Mouse (Mus musculus): Measurements from ENCODE around the gene Myt1l. TPM values are rescaled to one million over a fixed set of nuclear protein-coding genes. Genes with fewer than 3 reads are reported as not detected.

The Myt1l gene
- total RNA-seq, 2 experiments from 2014 or later = 267 to 283 TPM

DNA sequence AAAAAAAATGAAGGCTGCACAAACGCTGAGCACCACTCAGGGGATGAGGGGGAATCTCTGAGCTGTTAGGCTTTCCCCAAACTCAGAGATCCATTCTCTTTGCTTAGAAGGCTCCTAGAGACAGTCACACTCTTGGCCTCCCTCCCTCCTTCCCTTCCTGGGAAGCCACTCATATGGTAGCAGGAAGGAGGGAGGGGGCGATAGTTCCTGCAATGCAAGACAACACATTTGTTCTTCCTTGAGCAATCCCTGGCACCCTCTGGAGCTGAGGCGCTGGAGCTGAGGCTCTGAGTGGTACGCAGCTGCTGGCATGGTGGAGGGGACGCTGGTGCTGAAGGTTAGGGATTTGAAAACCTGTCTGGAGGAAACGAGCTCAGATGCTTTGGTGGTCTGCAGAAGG, 28.7 kb downstream of the Myt1l start:
- DNase-seq = no peak
- intact Hi-C loops (cut with DNase I) = no loop called here

GRCm38 (mm10) chr12:29559769-29560168, 31.6 kb downstream of the Myt1l start:
- DNase-seq = no peak
- intact Hi-C loops (cut with DNase I) = no loop called here

DNA sequence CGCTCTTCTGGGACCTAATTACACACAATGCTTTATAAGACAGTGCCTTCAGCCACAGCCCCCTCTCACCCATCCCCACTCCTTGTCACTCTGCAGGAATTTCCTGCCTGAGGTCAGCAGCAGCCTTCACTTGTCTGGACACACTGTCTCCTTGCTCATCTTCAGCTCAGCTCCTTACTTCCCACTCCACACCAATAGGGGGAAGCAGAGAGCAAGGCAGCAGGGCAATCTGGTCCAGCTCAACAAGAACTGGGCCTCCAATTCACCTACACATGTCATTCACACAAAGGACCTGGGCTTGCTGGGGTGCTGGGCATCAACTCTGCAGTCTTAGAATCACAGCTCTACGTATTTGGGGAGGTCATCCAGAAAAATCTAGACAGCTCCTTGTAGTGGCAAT, 33.0 kb downstream of the Myt1l start:
- intact Hi-C loops (cut with DNase I) = no loop called here
- DNase-seq = no peak

DNA sequence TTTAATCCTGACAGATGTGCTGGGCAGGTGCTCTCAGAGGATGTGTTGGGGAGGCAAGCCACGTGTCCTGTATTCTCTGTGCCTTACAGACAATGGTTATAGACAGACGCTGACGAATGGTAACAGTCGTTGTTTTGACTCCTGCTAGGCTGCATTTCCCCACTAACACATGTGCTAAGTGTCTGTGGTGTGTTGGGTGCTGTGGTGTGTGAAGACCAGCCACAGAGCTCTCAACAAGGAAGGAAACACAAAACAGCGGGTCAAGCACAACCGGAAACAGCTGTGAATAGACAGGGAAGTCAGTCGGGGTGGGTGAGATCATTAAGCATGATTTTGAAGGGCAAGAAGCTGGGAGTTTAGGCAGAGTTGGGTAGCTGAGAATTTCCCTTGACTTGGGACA, 41.1 kb downstream of the Myt1l start:
- intact Hi-C loops (cut with DNase I) = no loop called here
- no peak for DNase-seq

DNA sequence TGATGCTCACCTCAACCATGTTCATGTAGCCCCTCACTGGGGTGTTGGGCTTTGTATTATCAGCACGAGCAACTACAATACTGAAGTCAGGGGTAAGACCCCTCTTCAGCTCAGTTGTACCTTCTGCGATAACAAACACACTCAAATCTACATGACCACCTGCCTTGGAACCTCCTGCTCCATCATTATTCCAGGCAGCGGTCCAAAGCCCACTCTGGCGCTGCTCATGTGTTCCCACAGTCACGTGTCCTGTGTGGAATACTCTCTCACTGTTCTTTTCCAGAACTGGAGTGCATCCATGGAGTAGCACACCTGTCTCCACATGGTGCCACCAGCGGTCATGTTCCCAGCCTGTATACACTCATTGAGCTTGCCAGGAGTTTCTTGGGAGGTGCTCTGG, 42.2 kb downstream of the Myt1l start:
- intact Hi-C loops (cut with DNase I) = no loop called here
- DNase-seq = no peak

- no peak for DNase-seq
Measured at GRCm38 (mm10) chr12:29571613-29572012, 43.4 kb downstream of the Myt1l start.

GRCm38 (mm10) chr12:29593787-29594186, 65.6 kb downstream of the Myt1l start:
- intact Hi-C loops (cut with DNase I) = no loop called here
- DNase-seq = peak; percentile 67

More at GRCm38 (mm10) chr12:29571613-29572012, 43.4 kb downstream of the Myt1l start:
- intact Hi-C loops (cut with DNase I) = no loop called here

DNA sequence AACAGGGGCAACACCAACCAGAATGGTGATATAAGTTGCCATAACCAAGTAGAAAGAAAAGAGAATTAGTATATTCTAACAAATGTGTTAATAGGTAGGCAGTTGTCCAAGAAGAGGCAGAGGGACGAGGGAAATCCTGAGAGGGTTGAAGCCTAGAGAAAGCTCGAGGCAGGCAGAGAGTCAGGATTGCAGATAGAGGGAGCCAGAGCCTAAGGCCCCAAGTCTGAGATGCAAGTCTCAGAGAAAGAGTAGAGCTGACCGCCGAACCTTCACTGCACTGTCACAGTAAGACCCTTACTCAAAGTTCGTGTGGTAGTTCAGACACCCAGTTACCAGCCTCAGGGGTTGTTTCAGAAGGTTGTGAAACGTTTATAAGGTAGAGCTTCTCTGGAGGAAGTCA, 71.7 kb downstream of the Myt1l start:
- intact Hi-C loops (cut with DNase I) = no loop called here
- DNase-seq = peak; percentile 21

DNA sequence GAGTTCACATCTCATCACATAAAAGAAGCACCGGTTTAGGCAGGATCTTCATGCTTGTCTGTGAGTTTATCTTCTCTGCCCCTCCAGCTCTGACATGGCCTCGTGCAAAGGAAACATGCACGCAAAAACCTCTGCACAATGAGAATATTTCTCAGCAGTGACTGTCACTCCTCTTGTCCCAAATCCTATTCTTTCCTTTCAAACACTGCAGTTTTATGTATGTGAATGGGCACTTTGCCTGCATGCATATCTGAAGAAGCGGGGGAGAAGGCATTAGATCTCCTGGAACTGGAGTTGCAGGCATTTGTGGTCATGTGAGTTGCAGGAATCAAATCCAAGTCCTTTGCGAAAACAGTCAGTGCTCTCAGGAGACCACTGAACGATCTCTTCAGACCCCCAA, 73.0 kb downstream of the Myt1l start:
- no peak for DNase-seq
- intact Hi-C loops (cut with DNase I) = no loop called here

DNA sequence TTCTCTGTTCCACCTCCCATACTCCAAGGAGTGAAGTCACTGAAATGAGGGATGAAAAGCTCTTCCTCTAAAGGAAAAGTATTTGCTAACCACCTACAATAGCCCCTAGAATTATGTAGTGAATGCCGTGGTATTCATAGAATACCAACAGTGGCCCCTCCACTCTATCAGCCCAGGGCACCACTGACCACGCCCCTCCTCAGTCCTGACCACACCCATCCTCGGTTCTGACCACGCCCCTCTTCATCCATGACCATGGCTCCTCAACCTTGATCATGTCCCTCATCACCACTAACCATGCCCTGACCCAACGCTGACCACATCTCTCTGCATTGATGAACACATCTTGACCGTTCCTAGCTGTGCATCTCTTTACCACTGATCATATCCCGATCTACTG, 76.5 kb downstream of the Myt1l start:
- no peak for DNase-seq
- intact Hi-C loops (cut with DNase I) = no loop called here

GRCm38 (mm10) chr12:29605124-29605523, 76.9 kb downstream of the Myt1l start:
- intact Hi-C loops (cut with DNase I) = no loop called here
- DNase-seq = no peak

DNA sequence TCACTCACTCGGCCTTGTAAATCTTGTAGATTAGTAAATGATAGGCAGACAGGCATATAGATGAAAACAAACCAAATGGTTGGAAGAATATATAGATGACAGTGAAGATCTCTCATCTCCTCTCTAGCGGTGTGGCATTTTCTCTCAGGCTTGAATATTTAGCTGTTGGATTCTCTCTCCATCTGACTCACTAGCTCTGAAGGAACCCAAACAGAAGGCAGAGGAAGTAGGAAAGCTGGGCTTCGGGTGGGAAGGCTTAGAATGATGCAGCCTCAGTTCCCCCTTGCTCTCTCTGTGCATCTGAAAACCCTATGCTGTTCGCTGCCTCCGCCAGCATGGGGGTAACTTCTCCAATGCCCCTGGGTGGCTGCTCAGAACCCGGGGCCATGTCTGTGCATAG, 78.0 kb downstream of the Myt1l start:
- DNase-seq = no peak
- intact Hi-C loops (cut with DNase I) = no loop called here

DNA sequence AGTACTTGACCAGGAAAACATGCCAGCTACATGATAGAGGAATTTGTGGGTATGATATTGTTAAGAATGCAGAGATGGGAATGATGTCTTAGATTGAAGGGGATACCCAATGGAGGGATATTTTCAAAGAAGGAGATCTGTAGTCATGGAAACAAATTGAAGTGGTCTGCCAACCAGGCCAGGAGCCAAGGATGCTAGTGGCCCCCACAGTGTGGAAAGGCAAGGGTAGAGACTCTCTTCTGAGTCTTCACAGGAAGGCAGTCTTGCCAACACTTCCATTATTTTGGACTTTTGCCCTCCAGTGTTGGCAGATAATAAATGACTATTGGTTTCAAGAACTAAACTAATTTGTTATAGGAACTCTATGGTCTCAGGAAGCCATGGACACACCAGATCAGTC, 89.6 kb downstream of the Myt1l start:
- peak; percentile 81 for DNase-seq
- intact Hi-C loops (cut with DNase I) = no loop called here

DNA sequence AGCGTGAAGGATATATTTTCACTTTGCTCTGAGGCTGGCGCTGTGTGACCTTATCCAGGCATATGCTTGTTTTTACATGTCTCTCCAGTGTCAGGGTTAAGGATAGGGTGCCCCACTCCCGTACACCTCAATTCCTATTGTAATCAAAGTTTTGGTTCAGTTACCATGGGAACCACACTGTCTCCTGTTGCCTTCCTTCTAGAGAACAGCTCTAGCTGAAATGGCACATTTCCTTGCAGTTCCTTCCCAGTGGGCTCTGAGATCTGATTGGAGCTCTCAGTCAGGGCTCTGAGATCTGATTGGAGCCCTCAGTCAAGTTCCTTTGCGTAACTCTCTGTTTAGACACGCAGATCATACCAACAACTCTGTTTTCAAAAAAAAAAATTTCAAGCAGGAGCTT, 93.3 kb downstream of the Myt1l start:
- intact Hi-C loops (cut with DNase I) = no loop called here
- DNase-seq = no peak

GRCm38 (mm10) chr12:29627956-29628750, 100.0 kb downstream of the Myt1l start:
- DNase-seq = peak; percentile 53
- intact Hi-C loops (cut with DNase I) = no loop called here

- intact Hi-C loops (cut with DNase I) = no loop called here
- DNase-seq = no peak
Measured at GRCm38 (mm10) chr12:29629875-29630538, 101.8 kb downstream of the Myt1l start.

GRCm38 (mm10) chr12:29634509-29634908, 106.3 kb downstream of the Myt1l start:
- no peak for DNase-seq
- intact Hi-C loops (cut with DNase I) = no loop called here

GRCm38 (mm10) chr12:29639543-29640196, 111.5 kb downstream of the Myt1l start:
- intact Hi-C loops (cut with DNase I) = no loop called here
- DNase-seq = peak; percentile 58

- DNase-seq = no peak
- intact Hi-C loops (cut with DNase I) = no loop called here
Measured at GRCm38 (mm10) chr12:29640201-29640600, 112.0 kb downstream of the Myt1l start.

- intact Hi-C loops (cut with DNase I) = no loop called here
- DNase-seq = no peak
Measured at GRCm38 (mm10) chr12:29642915-29643314, 114.7 kb downstream of the Myt1l start.

DNA sequence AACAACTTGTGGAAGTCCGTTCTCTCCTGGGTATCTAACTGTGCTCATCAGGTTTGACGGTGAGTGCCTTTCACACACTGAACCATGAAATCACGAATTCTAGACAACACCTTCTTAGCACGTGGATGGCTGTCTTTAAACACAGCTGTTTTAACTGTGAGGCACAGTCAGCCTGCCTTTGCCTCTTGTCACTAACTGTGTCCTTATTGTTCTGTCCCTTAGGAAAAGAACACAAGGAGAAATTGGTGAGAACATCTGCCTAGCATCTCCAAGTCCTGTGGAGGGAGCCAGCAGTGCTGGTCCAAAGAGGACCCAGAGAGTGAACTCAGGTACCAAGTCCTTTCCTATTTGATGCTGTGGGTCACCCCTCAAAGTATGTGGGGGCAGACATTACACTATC, 115.9 kb downstream of the Myt1l start:
- no peak for DNase-seq
- intact Hi-C loops (cut with DNase I) = no loop called here

- no peak for DNase-seq
- intact Hi-C loops (cut with DNase I) = no loop called here
Measured at GRCm38 (mm10) chr12:29644721-29645120, 116.5 kb downstream of the Myt1l start.

Data from left cerebral cortex, postnatal 4 days (tissue).